In genomic region chr9:62549809-62550208, GRCm38 (mm10) we compare ENCODE assay signal across 9 mouse cellular contexts. TPM values are rescaled to one million over a fixed set of nuclear protein-coding genes. Genes with fewer than 3 reads are reported as not detected.
DNase-seq lines count a peak whose midpoint lies in the region; ATAC-seq and TF ChIP-seq lines count a peak whose summit lies in the region.
"Had no signal": no experiment of that assay in that cellular context is flagged by ENCODE, and none has a peak within 500 bp of the region (broad histone marks: within the 10 kb centered on the region; RNA-seq: fewer than 3 reads in every experiment).

No protein-coding gene starts in this region.

- H3K27me3 ChIP-seq in forebrain, embryonic 12.5 days, result no peaks in the 10 kb centered on the region
- H3K27me3 ChIP-seq in lung, postnatal 0 days (replicated peaks; ENCODE audit: insufficient read depth, low read length), result no peaks in the 10 kb centered on the region

- H3K9me3 ChIP-seq in ES-E14 (ENCODE audit: control insufficient read depth, insufficient read depth, low read depth, low read length), result no peaks in the 10 kb centered on the region
- no peaks in the 10 kb centered on the region for H3K9me3 ChIP-seq in forebrain, embryonic 12.5 days
- H3K9me3 ChIP-seq in lung, postnatal 0 days (ENCODE audit: low read length), result no peaks in the 10 kb centered on the region
- H3K9me3 ChIP-seq: heart, embryonic 15.5 days had no signal

- TF ChIP-seq EP300 in lung, postnatal 0 days (IDR thresholded peaks at IDR 0.05), result no peak

- H3K9ac ChIP-seq in ES-E14 (ENCODE audit: insufficient read depth, low read depth, low read length, poor library complexity, severe bottlenecking), result no peak overlapping the region
- H3K9ac ChIP-seq in forebrain, embryonic 12.5 days, result no peak overlapping the region
- H3K9ac ChIP-seq in lung, postnatal 0 days (replicated peaks; ENCODE audit: low read depth), result no peak overlapping the region
- H3K9ac ChIP-seq: heart, embryonic 15.5 days had no signal

- no peaks in the 10 kb centered on the region for H3K36me3 ChIP-seq in ES-E14 (ENCODE audit: control insufficient read depth, insufficient read depth, low read length, poor library complexity, severe bottlenecking)
- H3K36me3 ChIP-seq in forebrain, embryonic 12.5 days (replicated peaks), result no peaks in the 10 kb centered on the region
- H3K36me3 ChIP-seq in lung, postnatal 0 days (ENCODE audit: insufficient read depth, low read length), result no peaks in the 10 kb centered on the region
- H3K36me3 ChIP-seq: heart, embryonic 15.5 days had no signal

- peak; percentile 40 for ATAC-seq in forebrain, embryonic 12.5 days (ENCODE audit: low FRiP score)
- ATAC-seq in lung, postnatal 0 days, result peak; percentile 63

- peaks cover 0 to 3% of the 10 kb centered on the region in 2 experiments; a peak in 1 of 4 replicates for H3K4me1 ChIP-seq in ES-E14 (ENCODE audit: control insufficient read depth in 2 of 2, insufficient read depth in 2 of 2, low read length in 2 of 2, poor library complexity in 1 of 2)
- peaks cover 21% of the 10 kb centered on the region for H3K4me1 ChIP-seq in forebrain, embryonic 12.5 days
- no peaks in the 10 kb centered on the region for H3K4me1 ChIP-seq in lung, postnatal 0 days (ENCODE audit: insufficient read depth, low read depth, low read length)

- 3% methylated on average over 8 of the region's 8 CpGs for WGBS in forebrain, embryonic 12.5 days
- 1% methylated on average over 8 of the region's 8 CpGs for WGBS in lung, postnatal 0 days

- DNase-seq in ES-E14 (ENCODE audit: low read depth, low spot score), result peak; percentile 82
- DNase-seq in c-Kit-positive CD71-negative TER-119-negative erythroid progenitor cells, embryonic 14.5 days (ENCODE audit: low read depth), result peak; percentile 75
- peak; percentile 94 to 96 for DNase-seq in heart, postnatal 10 days
- DNase-seq in layer of hippocampus, adult 18-20 months (ENCODE audit: low spot score in 2 of 2), result peak; percentile 93 to 99
- peak; percentile 88 for DNase-seq in lung, postnatal 0 days (ENCODE audit: low spot score)
- DNase-seq in retina, adult 2 months (ENCODE audit: low read depth, low spot score), result peak; percentile 77
- peak; percentile 88 for DNase-seq in thymus, postnatal 14 days

- intact Hi-C loops in heart, postnatal 10 days (cut with DNase I), result loop anchor here (1.0 to 10.0 kb wide), 3 partner anchors 80 to 505 kb away; no protein-coding TSS in a partner anchor

- no peak overlapping the region for H3K4me2 ChIP-seq in forebrain, embryonic 12.5 days
- no peak overlapping the region for H3K4me2 ChIP-seq in lung, postnatal 0 days (replicated peaks; ENCODE audit: low read depth, low read length)
- H3K4me2 ChIP-seq: heart, embryonic 15.5 days had no signal

- no peak overlapping the region for H3K27ac ChIP-seq in ES-E14 (ENCODE audit: insufficient read depth, low read depth, low read length, poor library complexity, severe bottlenecking)
- no peak overlapping the region for H3K27ac ChIP-seq in forebrain, embryonic 12.5 days
- no peak overlapping the region for H3K27ac ChIP-seq in lung, postnatal 0 days (ENCODE audit: low read length)
- H3K27ac ChIP-seq: heart, embryonic 15.5 days had no signal

- no peak overlapping the region for H3K4me3 ChIP-seq in ES-E14 (ENCODE audit: insufficient read depth in 1 of 2, low read depth in 1 of 2, low read length in 2 of 2, poor library complexity in 1 of 2, severe bottlenecking in 1 of 2)
- H3K4me3 ChIP-seq in forebrain, embryonic 12.5 days (replicated peaks), result no peak overlapping the region
- H3K4me3 ChIP-seq in lung, postnatal 0 days (ENCODE audit: low read depth, low read length), result no peak overlapping the region
- H3K4me3 ChIP-seq: heart, embryonic 15.5 days had no signal

- peak; percentile 98 for TF ChIP-seq CTCF in lung, postnatal 0 days (IDR thresholded peaks at IDR 0.05)

- in situ Hi-C loops in ES-E14 (cut with MboI; ENCODE audit: low sequenced_read_pairs in 2 of 2, unreplicated experiment in 2 of 2), result loop anchor here (5.0 to 10.0 kb wide), 3 partner anchors 78 to 265 kb away; partner anchors contain the start of gene Spesp1 (in 1 of the 2)

TF ChIP-seq in ES-E14, 5 proteins besides CTCF, POLR2A, EP300 and RAD21:
- TF ChIP-seq ZC3H11A (IDR thresholded peaks at IDR 0.05; ENCODE audit: borderline replicate concordance, low read depth, low read length) (peak; percentile 90), ZNF384 (IDR thresholded peaks at IDR 0.05; ENCODE audit: low read depth, low read length) (no peak), HCFC1 (IDR thresholded peaks at IDR 0.05; ENCODE audit: borderline replicate concordance, insufficient read depth, low read length) (no peak)

RNA-seq across cellular contexts. Expression of gene Coro2b, which starts 13.0 kb away (rescaled TPM):
- 4.8 and 6.2 TPM in 2 replicates for total RNA-seq in ES-E14 (2012; rRNA removed)
- 37.6 and 38.1 TPM in 2 replicates for polyA plus RNA-seq in forebrain, embryonic 12.5 days (2016; fragmentation: Nextera tagmentation; extraction: Ambion mirVana)
- total RNA-seq in heart, postnatal 10 days (2021), result 10 to 100 TPM; 17.9 to 20.3 TPM
- total RNA-seq in layer of hippocampus, adult 18-20 months (2021), result 100 to 1,000 TPM; 214 to 231 TPM
- 13.9 and 15.8 TPM in 2 replicates for polyA plus RNA-seq in lung, postnatal 0 days (2015; fragmentation: Nextera tagmentation; extraction: Ambion mirVana)

Comparison
In these comparisons a context has a peak if more than half of its experiments do, and no peak if none do; other contexts are left out.
1. RNA of gene Coro2b, which starts 13.0 kb away (total RNA-seq): 214 to 231 TPM in layer of hippocampus, adult 18-20 months; 17.9 to 20.3 TPM in heart, postnatal 10 days and 4.8 to 6.2 TPM in ES-E14; every median in the first group is over 10 times any median in the second.
2. Peak in every context shown above with its lines, with median percentiles within 50 percentile points of each other: DNase-seq.